Mouse (Mus musculus) forebrain, embryonic 15.5 days (tissue): ENCODE results near the gene Ctnnbip1. TPM values are rescaled to one million over a fixed set of nuclear protein-coding genes. Genes with fewer than 3 reads are reported as not detected.

Experiments used
- ATAC-seq: fragments of 200-750 bp; cut with Nextera tagmentation; replicated peaks from 2 replicates; pipeline ENCODE4 v1.8.0; 2017; ENCODE audit warnings: mild to moderate bottlenecking, moderate TSS enrichment, moderate library complexity
- H3K27ac ChIP-seq: fragments of 300-500 bp; sonication (generic); replicated peaks from 2 replicates; pipeline ENCODE4 v1.5.1; 2015; ENCODE audit warnings: mild to moderate bottlenecking, inconsistent platforms
- H3K27me3 ChIP-seq: fragments of 300-500 bp; sonication (generic); 2 replicates; pipeline ENCODE4 v1.6.1; 2015; ENCODE audit warnings: inconsistent platforms
- H3K36me3 ChIP-seq: fragments of 300-500 bp; sonication (generic); 2 replicates; pipeline ENCODE4 v1.6.1; 2015; ENCODE audit warnings: mild to moderate bottlenecking, inconsistent platforms
- H3K4me1 ChIP-seq: fragments of 300-500 bp; sonication (generic); 2 replicates; pipeline ENCODE4 v1.6.1; 2015; ENCODE audit warnings: inconsistent platforms
- H3K4me2 ChIP-seq: fragments of 300-500 bp; sonication (generic); replicated peaks from 2 replicates; pipeline ENCODE4 v1.6.1; 2015; ENCODE audit warnings: mild to moderate bottlenecking, inconsistent platforms
- H3K4me3 ChIP-seq: fragments of 300-500 bp; sonication (generic); 2 replicates; pipeline ENCODE4 v1.5.1; 2015; ENCODE audit warnings: mild to moderate bottlenecking, inconsistent platforms
- H3K9ac ChIP-seq: fragments of 300-500 bp; sonication (generic); replicated peaks from 2 replicates; pipeline ENCODE4 v1.6.1; 2015; ENCODE audit warnings: mild to moderate bottlenecking, inconsistent platforms
- H3K9me3 ChIP-seq: fragments of 300-500 bp; sonication (generic); 2 replicates; pipeline ENCODE4 v1.6.1; 2016; ENCODE audit warnings: inconsistent platforms
- WGBS: fragments of 180-500 bp; shearing (Covaris S2); methylation state at CpG from one replicate; pipeline ENCODE4 v1.1.7; 2015; ENCODE audit warnings: mixed read lengths; 5-methylcytosine and 5-hydroxymethylcytosine counted together
- polyA plus RNA-seq: library from polyadenylated mRNA; unstranded; fragments of >200 nt; fragmentation: Nextera tagmentation; extraction: Ambion mirVana; gene quantifications from 2 replicates; pipeline ENCODE4 v1.2.1, GENCODE M21; 2015

The Ctnnbip1 gene
- polyA plus RNA-seq: 98.1 and 113 TPM in 2 replicates

DNA sequence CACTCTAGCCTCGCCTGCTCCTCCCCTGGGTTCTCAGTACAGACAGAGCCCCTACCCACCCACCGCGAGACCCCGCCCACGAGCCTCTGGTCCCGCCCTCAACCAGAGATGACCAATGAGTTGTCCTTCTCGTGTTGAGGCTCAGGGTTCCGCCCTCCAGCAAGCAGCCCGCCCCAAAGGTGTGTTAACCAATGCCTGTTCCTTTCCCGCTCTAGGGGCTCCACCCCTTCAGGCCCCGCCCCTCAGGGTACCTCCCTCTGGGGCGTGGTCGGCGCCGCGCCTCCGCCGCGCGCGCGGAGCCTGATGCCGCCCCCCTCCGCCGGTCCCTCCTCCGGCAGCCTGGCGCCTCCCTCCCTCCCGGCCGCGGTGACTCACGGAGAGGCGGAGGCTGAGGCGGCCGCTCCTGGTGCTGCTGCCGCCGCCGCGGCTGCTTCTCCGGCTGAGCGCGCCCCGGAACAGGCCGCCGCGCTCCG lies at the start of gene Ctnnbip1:
Gene Ctnnbip1, plus strand, starts transcription at position 369 of the 473 bp plus-strand sequence.
- peak within 1 kb of the TSS; percentile 91 for H3K4me2 ChIP-seq
- no peaks in the 10 kb centered on the region for H3K27me3 ChIP-seq
- H3K9me3 ChIP-seq: no peaks in the 10 kb centered on the region
- WGBS: under 1% methylated on average over 45 of the region's 46 CpGs
- peak; percentile 98 for ATAC-seq
- peak within 1 kb of the TSS; percentile 79 for H3K9ac ChIP-seq
- H3K27ac ChIP-seq: peak within 1 kb of the TSS; percentile 72
- H3K36me3 ChIP-seq: no peaks in the 10 kb centered on the region
- peaks cover 21% of the 10 kb centered on the region for H3K4me1 ChIP-seq
- peak within 1 kb of the TSS; percentile 86 for H3K4me3 ChIP-seq

DNA sequence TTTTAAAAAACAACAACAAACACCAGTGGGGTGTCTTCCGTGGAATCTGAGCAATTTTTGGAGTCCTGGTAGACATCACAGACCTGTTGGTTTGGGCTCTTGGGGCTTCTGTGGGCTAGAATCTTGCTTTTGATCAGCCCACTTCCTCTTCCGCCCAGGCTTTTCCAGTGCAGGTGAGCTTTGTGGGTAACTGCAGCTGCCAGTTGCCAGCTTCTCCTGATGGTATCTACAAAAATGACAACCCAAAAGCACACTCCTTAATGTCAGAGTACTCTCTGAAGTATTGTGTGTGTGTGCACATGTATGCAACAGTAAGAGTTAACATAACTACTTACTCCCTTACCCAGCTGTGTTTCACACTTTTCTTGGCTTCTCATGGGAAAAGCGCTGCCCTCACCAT lies 48.5 kb upstream of the Ctnnbip1 start:
- H3K36me3 ChIP-seq: peaks cover 26% of the 10 kb centered on the region
- H3K27me3 ChIP-seq: no peaks in the 10 kb centered on the region
- no peaks in the 10 kb centered on the region for H3K9me3 ChIP-seq
- H3K9ac ChIP-seq: no peak overlapping the region
- no peak overlapping the region for H3K4me3 ChIP-seq
- no peak for ATAC-seq
- no peak overlapping the region for H3K27ac ChIP-seq
- 99% methylated on average over 3 of the region's 3 CpGs for WGBS
- H3K4me1 ChIP-seq: no peaks in the 10 kb centered on the region
- H3K4me2 ChIP-seq: no peak overlapping the region

DNA sequence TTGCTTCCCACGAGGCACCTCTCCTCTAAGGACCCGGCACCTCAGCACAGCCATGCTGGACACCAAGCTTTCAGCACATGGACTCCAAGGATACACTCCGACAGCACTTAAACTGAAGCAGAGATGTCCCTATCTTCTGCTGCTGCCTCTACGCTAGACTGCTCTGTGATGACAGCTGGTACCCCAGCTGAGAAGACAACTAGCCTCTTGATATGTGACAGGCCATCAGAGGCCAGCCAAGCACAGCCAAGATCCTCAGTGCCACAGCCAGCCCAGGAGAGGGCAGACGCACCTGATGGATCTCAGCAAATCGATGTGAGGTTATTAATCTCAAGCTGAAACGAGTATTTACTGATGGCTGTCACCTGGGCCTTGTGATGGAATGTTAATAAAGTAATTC lies 42.9 kb upstream of the Ctnnbip1 start:
- no peak overlapping the region for H3K4me3 ChIP-seq
- no peaks in the 10 kb centered on the region for H3K27me3 ChIP-seq
- no peak overlapping the region for H3K4me2 ChIP-seq
- H3K9me3 ChIP-seq: no peaks in the 10 kb centered on the region
- no peak overlapping the region for H3K9ac ChIP-seq
- no peaks in the 10 kb centered on the region for H3K4me1 ChIP-seq
- peaks cover 12% of the 10 kb centered on the region for H3K36me3 ChIP-seq
- ATAC-seq: no peak
- 86% methylated on average over 7 of the region's 7 CpGs for WGBS
- no peak overlapping the region for H3K27ac ChIP-seq

DNA sequence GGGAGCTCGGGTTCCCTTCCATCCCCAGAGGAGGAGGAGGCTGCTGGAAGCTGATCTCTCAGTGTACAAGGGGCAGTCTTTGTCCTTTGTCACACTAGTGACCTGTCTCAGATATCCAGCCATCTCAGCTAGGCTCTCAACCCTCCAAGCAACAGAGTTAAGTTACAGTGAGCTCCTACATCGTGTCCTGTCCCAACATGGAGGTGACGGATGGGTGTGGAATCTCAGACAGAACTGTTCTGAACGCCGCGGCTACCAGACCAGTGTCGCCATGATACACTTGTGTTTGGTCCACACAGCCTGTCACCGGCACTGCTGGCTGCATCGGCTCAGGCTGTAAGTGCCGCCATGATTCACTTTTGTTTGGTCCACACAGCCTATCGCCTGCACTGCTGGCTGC lies 41.0 kb upstream of the Ctnnbip1 start, which contains the start of gene Tmem274:
Gene Tmem274, plus strand, starts transcription at position 301 of the 400 bp plus-strand sequence.
- 84% methylated on average over 11 of the region's 11 CpGs for WGBS
- Histone ChIP-seq H3K4me3 (no peak within 1 kb of the TSS), H3K27ac (no peak within 1 kb of the TSS), H3K9ac (no peak within 1 kb of the TSS), H3K4me2 (no peak within 1 kb of the TSS), H3K27me3 (no peaks in the 10 kb centered on the region), H3K36me3 (peaks cover 11% of the 10 kb centered on the region), H3K4me1 (no peaks in the 10 kb centered on the region), H3K9me3 (no peaks in the 10 kb centered on the region)
- no peak for ATAC-seq

DNA sequence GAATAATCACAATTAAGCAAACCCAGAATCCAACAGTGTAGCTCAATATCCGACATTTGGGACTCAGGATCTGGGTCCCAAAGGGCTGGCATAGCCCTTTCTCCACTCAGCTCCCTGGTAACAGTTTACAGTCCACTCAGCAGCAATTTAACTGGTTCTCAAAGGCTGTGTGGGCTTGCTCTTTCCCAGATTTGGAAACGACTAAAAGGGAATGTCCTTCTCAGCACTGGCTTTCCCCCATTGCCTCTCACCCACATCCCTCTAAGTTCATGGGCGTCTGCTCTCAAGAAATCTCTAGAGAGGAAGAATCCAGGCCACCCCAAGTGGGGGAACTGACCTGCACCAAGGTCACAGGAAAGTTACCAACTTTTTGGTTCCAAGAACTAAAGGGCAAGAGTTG lies 33.5 kb upstream of the Ctnnbip1 start:
- peak overlapping the region; percentile 82 for H3K4me3 ChIP-seq
- peak; percentile 9; the same call in 1 of the 2 replicates for ATAC-seq
- peaks cover 19% of the 10 kb centered on the region for H3K4me1 ChIP-seq
- no peaks in the 10 kb centered on the region for H3K9me3 ChIP-seq
- H3K9ac ChIP-seq: peak overlapping the region; percentile 69
- peak overlapping the region; percentile 85 for H3K4me2 ChIP-seq
- 46% methylated on average over 3 of the region's 3 CpGs for WGBS
- no peaks in the 10 kb centered on the region for H3K27me3 ChIP-seq
- H3K27ac ChIP-seq: peak overlapping the region; percentile 70
- peaks cover 25% of the 10 kb centered on the region for H3K36me3 ChIP-seq

DNA sequence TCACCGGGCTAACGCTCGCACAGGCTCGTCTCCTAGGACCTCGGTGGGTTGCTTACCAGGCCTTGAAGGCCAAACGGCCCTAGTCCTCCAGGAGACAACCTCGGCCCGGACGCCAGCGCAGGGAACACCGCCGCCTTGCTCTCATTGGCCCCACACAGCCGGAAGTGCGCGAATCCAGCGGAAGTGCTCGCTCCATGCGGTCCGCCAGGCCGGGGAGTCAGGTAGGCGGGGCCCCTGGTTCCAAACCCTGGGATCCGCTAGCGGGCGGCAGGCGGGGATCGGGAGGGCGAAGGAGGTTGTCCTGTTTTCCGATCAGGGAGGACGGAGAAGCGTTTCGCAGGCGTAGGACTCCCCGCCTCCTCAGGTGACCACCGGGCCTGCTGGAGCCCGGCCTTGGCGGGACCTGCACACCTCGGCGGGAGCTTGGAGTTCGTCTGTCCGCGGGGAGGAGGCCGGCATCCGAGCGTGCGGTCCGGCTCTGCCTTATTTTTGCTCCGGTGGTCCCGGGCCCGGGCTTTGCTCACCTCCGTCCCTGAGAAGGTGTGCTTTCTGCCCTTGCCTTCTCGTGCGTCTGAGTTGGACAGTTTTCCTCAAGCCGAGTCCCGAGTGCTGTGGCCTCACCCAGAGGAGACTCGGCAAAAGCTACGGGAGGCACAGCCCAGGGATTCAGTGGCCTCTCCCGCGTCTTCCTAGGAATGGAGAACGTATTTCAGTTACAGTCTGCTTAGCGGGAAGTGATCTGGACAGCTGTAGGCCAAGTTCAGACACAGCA lies 32.8 kb upstream of the Ctnnbip1 start, which contains the start of the genes Nmnat1 and Lzic:
Gene Nmnat1, minus strand, starts transcription at position 150 of the 772 bp plus-strand sequence.
Gene Lzic, plus strand, starts transcription at position 177 of the 772 bp plus-strand sequence.
- no peaks in the 10 kb centered on the region for H3K9me3 ChIP-seq
- ATAC-seq: peak; percentile 99
- peaks cover 31% of the 10 kb centered on the region for H3K36me3 ChIP-seq
- peak within 1 kb of the TSS; percentile 69 for H3K9ac ChIP-seq
- peaks cover 19% of the 10 kb centered on the region for H3K4me1 ChIP-seq
- H3K27ac ChIP-seq: peak within 1 kb of the TSS; percentile 70
- H3K4me2 ChIP-seq: peak within 1 kb of the TSS; percentile 85
- H3K27me3 ChIP-seq: no peaks in the 10 kb centered on the region
- H3K4me3 ChIP-seq: peak within 1 kb of the TSS; percentile 82
- WGBS: under 1% methylated on average over 60 of the region's 60 CpGs

DNA sequence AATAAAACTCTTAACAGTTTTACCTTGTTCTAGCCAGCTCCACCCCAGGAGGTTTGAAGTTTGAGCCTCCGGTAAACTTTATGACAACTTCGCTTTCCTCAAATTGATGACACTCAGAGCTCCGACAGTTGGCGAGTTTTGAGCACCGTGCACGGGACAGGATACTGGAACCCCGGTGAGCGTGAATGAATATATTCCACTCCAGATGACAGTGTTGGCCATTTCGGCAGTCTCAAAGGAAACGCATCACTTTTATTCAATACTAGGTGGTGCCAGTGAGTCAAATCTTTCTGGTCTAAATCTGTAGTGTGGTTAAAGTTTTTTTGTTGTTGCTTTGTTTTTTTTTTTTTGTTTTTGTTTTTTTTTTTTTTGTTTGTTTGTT lies 32.2 kb upstream of the Ctnnbip1 start:
- peak overlapping the region; percentile 82 for H3K4me3 ChIP-seq
- peak overlapping the region; percentile 85 for H3K4me2 ChIP-seq
- peak overlapping the region; percentile 69 for H3K9ac ChIP-seq
- H3K27ac ChIP-seq: peak overlapping the region; percentile 70
- H3K27me3 ChIP-seq: no peaks in the 10 kb centered on the region
- H3K36me3 ChIP-seq: peaks cover 32% of the 10 kb centered on the region
- no peaks in the 10 kb centered on the region for H3K9me3 ChIP-seq
- WGBS: 1% methylated on average over 10 of the region's 10 CpGs
- peaks cover 19% of the 10 kb centered on the region for H3K4me1 ChIP-seq
- ATAC-seq: no peak

DNA sequence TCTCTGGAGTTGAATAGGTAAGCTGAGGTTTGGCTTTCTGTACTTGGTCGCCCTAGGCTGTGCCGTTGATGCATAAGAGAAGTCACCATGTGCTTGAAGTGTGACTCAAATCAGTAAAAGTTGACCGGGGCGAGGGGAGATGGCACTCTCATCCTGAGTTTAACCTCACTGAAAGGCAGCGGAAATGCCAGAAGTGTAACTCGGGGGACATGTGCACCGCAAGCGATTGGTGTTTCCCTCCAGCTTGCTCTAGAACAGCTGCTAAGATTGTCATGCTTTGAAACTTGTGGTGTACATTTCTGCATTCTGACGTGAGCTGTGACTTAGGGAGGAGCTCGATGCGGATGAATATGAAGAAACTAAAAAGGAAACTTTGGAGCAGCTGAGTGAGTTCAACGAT lies 30.3 kb upstream of the Ctnnbip1 start:
- Histone ChIP-seq H3K9me3 (no peaks in the 10 kb centered on the region), H3K27ac (no peak overlapping the region), H3K36me3 (peaks cover 42% of the 10 kb centered on the region), H3K4me3 (no peak overlapping the region), H3K4me1 (peaks cover 19% of the 10 kb centered on the region), H3K27me3 (no peaks in the 10 kb centered on the region), H3K9ac (no peak overlapping the region), H3K4me2 (no peak overlapping the region)
- ATAC-seq: no peak
- WGBS: 94% methylated on average over 12 of the region's 12 CpGs

DNA sequence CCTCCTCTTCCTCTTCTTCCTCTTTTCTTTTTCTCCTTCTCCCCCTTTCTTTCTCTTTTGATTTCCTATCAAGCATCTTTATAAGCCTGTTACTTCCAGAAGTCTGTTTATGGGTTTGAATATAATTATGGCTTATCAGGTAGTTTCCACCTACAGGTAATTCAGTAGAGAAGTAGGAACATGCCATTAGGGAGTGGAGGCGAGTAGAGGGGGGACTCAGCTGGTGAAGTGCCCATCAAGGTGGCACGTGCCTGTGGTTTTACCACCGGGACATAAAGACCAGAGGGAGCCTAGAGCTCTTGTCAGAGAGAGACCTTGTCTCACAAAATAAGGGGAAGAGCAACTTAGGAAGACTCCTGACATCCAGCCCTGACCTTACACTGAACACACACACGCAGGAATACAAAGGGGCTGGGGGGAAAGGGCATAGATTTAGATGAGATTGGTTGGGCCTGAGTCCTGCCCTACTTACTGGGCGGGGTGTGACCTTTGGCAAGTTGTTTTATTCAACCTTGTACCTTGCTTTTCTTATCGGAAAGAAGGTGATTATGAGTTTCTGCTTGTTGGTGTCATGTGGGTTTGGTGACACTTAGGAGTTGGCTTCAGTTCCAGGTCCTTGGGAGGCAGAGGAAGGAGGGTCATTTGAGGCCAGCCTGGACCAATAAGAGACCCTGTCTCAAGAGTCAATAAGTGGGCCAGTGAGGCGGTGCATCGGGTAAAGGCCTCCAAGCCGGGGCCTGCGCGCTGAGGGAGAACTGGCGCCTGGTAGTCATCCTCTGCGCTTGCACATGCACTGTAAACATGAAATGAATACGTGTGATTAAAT lies 28.4 kb upstream of the Ctnnbip1 start:
- Histone ChIP-seq H3K4me3 (no peak overlapping the region), H3K36me3 (peaks cover 59% of the 10 kb centered on the region), H3K9me3 (no peaks in the 10 kb centered on the region), H3K27ac (no peak overlapping the region), H3K9ac (no peak overlapping the region), H3K4me2 (no peak overlapping the region), H3K27me3 (no peaks in the 10 kb centered on the region), H3K4me1 (peaks cover 15% of the 10 kb centered on the region)
- ATAC-seq: no peak
- WGBS: 96% methylated on average over 14 of the region's 14 CpGs

DNA sequence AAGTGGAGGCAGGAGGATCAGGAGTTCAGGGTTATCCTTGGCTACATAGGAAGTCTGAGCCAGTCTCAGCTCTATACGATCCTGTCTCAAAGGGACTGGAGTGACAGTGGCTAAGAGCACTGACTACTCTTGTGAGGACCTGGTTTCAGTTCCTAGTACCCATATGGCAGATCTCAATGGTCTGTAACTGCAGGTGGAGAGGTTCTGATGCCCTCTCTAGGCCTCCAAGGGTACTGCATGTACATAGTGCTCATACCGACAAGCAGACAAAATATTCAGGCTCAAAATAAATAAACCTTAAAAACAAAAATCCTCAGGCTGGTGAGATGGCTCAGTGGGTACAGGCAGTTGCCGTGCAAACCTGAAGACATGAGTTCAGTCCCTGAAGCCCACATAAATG lies 26.9 kb upstream of the Ctnnbip1 start:
- no peak for ATAC-seq
- peaks cover 72% of the 10 kb centered on the region for H3K36me3 ChIP-seq
- 96% methylated on average over 3 of the region's 3 CpGs for WGBS

DNA sequence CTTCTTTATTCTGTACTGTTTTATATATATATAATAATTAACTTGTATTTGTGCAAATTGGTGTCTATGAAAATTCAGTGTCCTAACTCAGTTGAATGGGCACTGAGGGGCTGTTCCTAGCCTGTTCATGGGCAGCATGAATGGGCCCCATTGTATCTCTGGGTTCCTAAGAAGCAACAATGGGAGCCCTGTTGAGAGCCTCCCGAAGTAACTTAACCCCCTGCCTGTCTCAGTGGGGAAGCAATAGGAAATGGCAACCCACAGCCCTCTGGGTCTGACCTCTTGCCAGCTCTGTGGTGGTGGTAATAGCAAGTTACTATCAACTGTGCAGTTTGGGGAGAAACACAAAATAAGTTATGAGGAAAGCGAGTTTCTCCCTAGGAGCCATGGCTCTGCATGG lies 21.4 kb upstream of the Ctnnbip1 start:
- ATAC-seq: peak; percentile 57; the same call in 1 of the 2 replicates
- no peak overlapping the region for H3K9ac ChIP-seq
- H3K4me2 ChIP-seq: no peak overlapping the region
- H3K27ac ChIP-seq: no peak overlapping the region
- no peaks in the 10 kb centered on the region for H3K27me3 ChIP-seq
- no peaks in the 10 kb centered on the region for H3K4me1 ChIP-seq
- H3K36me3 ChIP-seq: peaks cover 61% of the 10 kb centered on the region
- no peak overlapping the region for H3K4me3 ChIP-seq
- no peaks in the 10 kb centered on the region for H3K9me3 ChIP-seq
- WGBS: 5% methylated on average over 2 of the region's 2 CpGs

More for the DNA sequence above, 26.9 kb upstream of the Ctnnbip1 start:
- no peak overlapping the region for H3K4me2 ChIP-seq
- no peak overlapping the region for H3K9ac ChIP-seq
- no peaks in the 10 kb centered on the region for H3K27me3 ChIP-seq
- H3K9me3 ChIP-seq: no peaks in the 10 kb centered on the region
- H3K4me3 ChIP-seq: no peak overlapping the region
- peaks cover 11% of the 10 kb centered on the region for H3K4me1 ChIP-seq
- no peak overlapping the region for H3K27ac ChIP-seq

DNA sequence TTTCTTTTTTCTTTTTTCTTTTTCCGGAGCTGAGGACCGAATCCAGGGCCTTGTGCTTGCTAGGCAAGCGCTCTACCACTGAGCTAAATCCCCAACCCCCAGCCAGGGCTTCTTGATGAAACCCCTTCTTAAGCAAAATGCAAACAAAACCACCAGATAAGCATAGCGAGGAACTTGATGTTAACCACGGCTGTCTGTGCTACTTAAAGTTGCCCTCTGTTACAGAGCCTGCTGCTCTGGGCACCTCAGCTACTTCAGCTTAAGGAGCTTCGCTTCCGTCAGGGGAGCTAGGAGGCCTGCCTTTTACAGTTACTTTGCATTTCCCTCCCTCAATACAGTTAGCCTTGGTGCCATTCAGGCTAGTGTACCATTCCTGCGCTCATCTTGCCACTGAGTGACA lies 19.1 kb upstream of the Ctnnbip1 start:
- Histone ChIP-seq H3K27me3 (no peaks in the 10 kb centered on the region), H3K4me1 (no peaks in the 10 kb centered on the region), H3K9ac (no peak overlapping the region), H3K4me2 (no peak overlapping the region), H3K36me3 (peaks cover 54% of the 10 kb centered on the region), H3K9me3 (no peaks in the 10 kb centered on the region), H3K4me3 (no peak overlapping the region), H3K27ac (no peak overlapping the region)
- 75% methylated on average over 8 of the region's 8 CpGs for WGBS
- no peak for ATAC-seq
